Mouse (Mus musculus) embryonic facial prominence, embryonic 14.5 days (tissue): ENCODE measurements around the gene Spats1. TPM values are rescaled to one million over a fixed set of nuclear protein-coding genes. Genes with fewer than 3 reads are reported as not detected.
A peak's percentile ranks its signal among the peaks of the same experiment; 100 is the strongest.

Experiments
- ATAC-seq: fragments of 200-750 bp; cut with Nextera tagmentation; 2 replicates; pipeline ENCODE4 v1.8.0; 2017; ENCODE audit warnings: low read depth, moderate number of reproducible peaks, moderate TSS enrichment
- DNase-seq: peaks from one replicate; pipeline ENCODE4 v3.0.0-alpha.2; 2015; ENCODE audit warnings: low spot score
- H3K27ac ChIP-seq: fragments of 300-500 bp; sonication (generic); replicated peaks from 2 replicates; pipeline ENCODE4 v1.5.1; 2014; ENCODE audit warnings: low read depth, mild to moderate bottlenecking, low read length, moderate library complexity
- H3K27me3 ChIP-seq: fragments of 300-500 bp; sonication (generic); replicated peaks from 2 replicates; pipeline ENCODE4 v1.6.1; 2014; ENCODE audit warnings: low read length; ENCODE audit not compliant: control insufficient read depth, insufficient read depth
- H3K36me3 ChIP-seq: fragments of 300-500 bp; sonication (generic); 2 replicates; pipeline ENCODE4 v1.6.1; 2014; ENCODE audit warnings: low read length, mixed read lengths; ENCODE audit not compliant: control insufficient read depth, insufficient read depth
- H3K4me1 ChIP-seq: fragments of 300-500 bp; sonication (generic); 2 replicates; pipeline ENCODE4 v1.6.1; 2014; ENCODE audit warnings: antibody characterized with exemption, low read length; ENCODE audit not compliant: control insufficient read depth, insufficient read depth
- H3K4me2 ChIP-seq: fragments of 300-500 bp; sonication (generic); 2 replicates; pipeline ENCODE4 v1.6.1; 2014; ENCODE audit warnings: low read depth, mild to moderate bottlenecking, low read length, moderate library complexity, mixed read lengths
- H3K4me3 ChIP-seq: fragments of 300-500 bp; sonication (generic); 2 replicates; pipeline ENCODE4 v1.5.1; 2014; ENCODE audit warnings: low read depth, mild to moderate bottlenecking, low read length
- H3K9ac ChIP-seq: fragments of 300-500 bp; sonication (generic); 2 replicates; pipeline ENCODE4 v1.6.1; 2014; ENCODE audit warnings: low read depth, mild to moderate bottlenecking, low read length, moderate library complexity, mixed read lengths
- H3K9me3 ChIP-seq: fragments of 300-500 bp; sonication (generic); 2 replicates; pipeline ENCODE4 v1.6.1; 2016; ENCODE audit warnings: low read length; ENCODE audit not compliant: control insufficient read depth
- WGBS: fragments of 180-500 bp; shearing (Covaris S2); extraction: QIAGEN DNeasy Blood & Tissue Kit; methylation state at CpG from one replicate; pipeline ENCODE4 v1.1.7; 2014; 5-methylcytosine and 5-hydroxymethylcytosine counted together
- polyA plus RNA-seq: library from polyadenylated mRNA; unstranded; fragments of >200 nt; fragmentation: Nextera tagmentation; extraction: Ambion mirVana; gene quantifications from 2 replicates; pipeline ENCODE4 v1.2.1, GENCODE M21; 2014

The Spats1 gene
- polyA plus RNA-seq, 1 experiment from 2014 or later: 0.95 TPM

DNA sequence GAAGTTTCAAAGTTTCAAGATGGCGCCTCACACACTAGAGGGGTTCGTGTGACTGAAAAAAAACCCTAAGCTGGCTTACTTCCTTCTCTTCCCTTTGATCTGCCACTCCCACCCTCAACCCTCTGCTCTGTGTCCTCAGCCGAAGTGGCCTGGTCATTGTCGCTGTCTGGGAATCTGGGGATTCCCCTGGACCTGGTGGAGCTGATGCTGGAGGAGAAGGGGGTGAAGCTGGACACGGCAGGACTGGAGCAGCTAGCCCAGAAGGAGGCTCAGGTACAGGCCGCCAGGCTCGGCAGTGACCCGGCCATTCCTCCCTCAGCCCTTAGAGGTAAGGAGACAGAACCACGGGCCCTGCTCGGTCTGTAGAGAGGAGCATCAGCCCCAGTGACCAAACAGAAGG lies 40.6 kb upstream of the Spats1 start:
- no peak overlapping the region for H3K4me3 ChIP-seq
- H3K27me3 ChIP-seq: no peaks in the 10 kb centered on the region
- H3K4me2 ChIP-seq: no peak overlapping the region
- ATAC-seq (no peak), DNase-seq (no peak)
- WGBS: 89% methylated on average over 9 of the region's 10 CpGs
- H3K9me3 ChIP-seq: no peaks in the 10 kb centered on the region
- peaks cover 18% of the 10 kb centered on the region; the same call in 1 of the 2 replicates for H3K36me3 ChIP-seq
- H3K4me1 ChIP-seq: no peaks in the 10 kb centered on the region
- H3K27ac ChIP-seq: no peak overlapping the region
- no peak overlapping the region for H3K9ac ChIP-seq

DNA sequence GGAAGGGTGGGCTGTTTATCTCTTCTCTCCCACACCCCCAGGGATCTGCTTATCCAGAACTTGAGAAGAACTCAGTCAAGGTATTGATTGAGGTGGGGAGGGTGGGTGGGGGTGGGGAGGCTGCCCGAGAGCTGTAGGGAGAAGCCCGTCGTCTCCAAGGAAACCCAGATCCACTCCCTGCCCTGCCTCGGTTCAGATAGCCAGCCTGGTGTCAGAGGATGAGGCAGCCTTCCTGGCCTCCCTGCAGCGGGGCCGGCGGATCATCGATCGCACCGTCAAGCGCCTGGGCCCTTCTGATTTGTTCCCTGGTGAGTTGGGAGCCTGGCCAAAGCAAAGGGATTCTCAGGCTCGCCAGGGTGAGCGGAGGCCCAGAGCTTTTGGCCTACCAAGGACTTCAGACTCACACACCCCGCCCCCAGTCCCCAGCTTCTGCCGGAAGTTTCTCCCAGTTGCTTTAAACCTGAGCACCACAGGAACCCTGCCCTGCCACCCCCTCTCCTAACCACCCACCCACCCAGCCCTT lies 40.0 kb upstream of the Spats1 start:
- no peaks in the 10 kb centered on the region for H3K4me1 ChIP-seq
- no peaks in the 10 kb centered on the region for H3K27me3 ChIP-seq
- H3K4me3 ChIP-seq: no peak overlapping the region
- no peak for DNase-seq
- no peaks in the 10 kb centered on the region for H3K9me3 ChIP-seq
- H3K36me3 ChIP-seq: peaks cover 21% of the 10 kb centered on the region; the same call in 1 of the 2 replicates
- ATAC-seq: no peak
- H3K9ac ChIP-seq: no peak overlapping the region
- 62% methylated on average over 15 of the region's 15 CpGs for WGBS
- no peak overlapping the region for H3K27ac ChIP-seq
- no peak overlapping the region for H3K4me2 ChIP-seq

DNA sequence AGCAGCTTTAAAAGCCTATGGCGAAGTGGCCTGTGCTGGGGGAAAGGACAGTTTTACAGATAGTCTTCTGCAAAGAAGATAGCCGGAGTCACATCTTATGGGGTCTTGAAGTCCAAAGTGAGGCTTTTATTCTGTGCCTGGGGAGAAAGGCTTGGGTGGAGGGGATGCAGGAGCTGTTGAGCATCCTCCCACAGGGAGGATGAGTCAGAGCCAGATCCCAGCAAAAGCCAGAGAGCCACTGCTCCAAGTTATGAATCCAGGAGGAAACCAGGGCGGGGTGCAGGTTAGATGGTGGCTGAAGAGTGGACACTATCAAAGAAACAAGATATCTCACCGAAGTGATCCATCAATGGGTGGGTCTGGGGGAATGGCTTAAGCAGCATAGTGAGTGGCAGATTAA lies 36.5 kb upstream of the Spats1 start:
- Histone ChIP-seq H3K4me1 (peaks cover 5% of the 10 kb centered on the region; the same call in 1 of the 2 replicates), H3K4me3 (no peak overlapping the region), H3K9me3 (no peaks in the 10 kb centered on the region), H3K36me3 (peaks cover 19% of the 10 kb centered on the region; the same call in 1 of the 2 replicates), H3K4me2 (no peak overlapping the region), H3K27me3 (no peaks in the 10 kb centered on the region), H3K27ac (no peak overlapping the region), H3K9ac (no peak overlapping the region)
- 90% methylated on average over 4 of the region's 4 CpGs for WGBS
- no peak for DNase-seq
- no peak for ATAC-seq

DNA sequence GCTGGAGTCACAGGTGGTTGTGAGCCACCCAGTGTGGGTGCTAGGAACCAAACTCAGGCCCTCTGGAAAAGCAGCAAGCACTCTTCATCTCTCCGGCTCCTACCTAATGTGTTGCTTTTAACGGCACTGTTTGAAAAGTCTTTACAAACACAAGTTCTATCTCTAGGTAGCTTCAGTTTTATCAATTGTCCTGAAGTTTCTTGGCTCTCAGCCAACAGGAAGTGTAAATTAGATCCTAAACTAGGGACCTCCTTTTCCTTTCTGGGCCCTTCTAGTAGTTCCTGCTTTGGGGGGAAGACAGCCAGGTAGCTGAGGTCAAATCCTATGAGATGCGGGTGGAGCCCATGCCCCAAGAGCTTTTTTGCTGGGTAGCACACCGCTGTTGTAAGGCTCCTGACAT lies 35.7 kb upstream of the Spats1 start:
- Histone ChIP-seq H3K27me3 (no peaks in the 10 kb centered on the region), H3K4me3 (no peak overlapping the region), H3K27ac (no peak overlapping the region), H3K36me3 (peaks cover 18% of the 10 kb centered on the region; the same call in 1 of the 2 replicates), H3K9ac (no peak overlapping the region), H3K9me3 (no peaks in the 10 kb centered on the region), H3K4me1 (peaks cover 5% of the 10 kb centered on the region; the same call in 1 of the 2 replicates), H3K4me2 (no peak overlapping the region)
- 89% methylated on average over 4 of the region's 4 CpGs for WGBS
- no peak for DNase-seq
- ATAC-seq: no peak

DNA sequence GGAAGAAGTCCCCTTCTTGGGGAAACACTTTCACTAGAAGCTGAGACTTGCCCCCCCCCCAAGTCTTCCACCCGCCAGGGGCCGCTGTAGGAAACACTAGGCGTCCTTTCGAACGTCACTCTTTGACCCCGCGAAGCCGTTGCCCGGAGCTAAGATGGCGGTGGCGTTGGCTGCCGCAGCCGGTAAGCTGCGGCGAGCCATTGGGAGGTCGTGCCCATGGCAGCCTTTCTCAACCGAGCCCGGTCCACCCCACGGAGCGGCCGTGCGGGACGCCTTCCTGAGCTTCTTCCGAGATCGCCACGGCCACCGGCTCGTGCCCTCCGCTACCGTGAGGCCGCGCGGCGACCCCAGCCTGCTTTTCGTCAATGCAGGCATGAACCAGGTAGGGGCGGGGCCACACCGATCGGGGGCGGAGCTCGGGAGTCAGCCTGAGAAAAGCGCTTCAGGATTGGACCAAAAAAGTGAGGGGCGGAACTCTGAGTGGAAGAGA lies 31.5 kb upstream of the Spats1 start, which contains the start of gene Aars2:
Gene Aars2 (plus strand): TSS at position 142 of the 490 bp plus-strand sequence.
- H3K4me3 ChIP-seq: peak within 1 kb of the TSS; percentile 77
- H3K27me3 ChIP-seq: no peaks in the 10 kb centered on the region
- ATAC-seq (peak; percentile 96), DNase-seq (peak; percentile 96)
- H3K9ac ChIP-seq: peak within 1 kb of the TSS; percentile 79
- peaks cover 18% of the 10 kb centered on the region; the same call in 1 of the 2 replicates for H3K36me3 ChIP-seq
- no peaks in the 10 kb centered on the region for H3K9me3 ChIP-seq
- H3K4me1 ChIP-seq: peaks cover 5% of the 10 kb centered on the region; the same call in 1 of the 2 replicates
- peak within 1 kb of the TSS; percentile 50 for H3K4me2 ChIP-seq
- WGBS: under 1% methylated on average over 41 of the region's 42 CpGs
- H3K27ac ChIP-seq: peak within 1 kb of the TSS; percentile 84

DNA sequence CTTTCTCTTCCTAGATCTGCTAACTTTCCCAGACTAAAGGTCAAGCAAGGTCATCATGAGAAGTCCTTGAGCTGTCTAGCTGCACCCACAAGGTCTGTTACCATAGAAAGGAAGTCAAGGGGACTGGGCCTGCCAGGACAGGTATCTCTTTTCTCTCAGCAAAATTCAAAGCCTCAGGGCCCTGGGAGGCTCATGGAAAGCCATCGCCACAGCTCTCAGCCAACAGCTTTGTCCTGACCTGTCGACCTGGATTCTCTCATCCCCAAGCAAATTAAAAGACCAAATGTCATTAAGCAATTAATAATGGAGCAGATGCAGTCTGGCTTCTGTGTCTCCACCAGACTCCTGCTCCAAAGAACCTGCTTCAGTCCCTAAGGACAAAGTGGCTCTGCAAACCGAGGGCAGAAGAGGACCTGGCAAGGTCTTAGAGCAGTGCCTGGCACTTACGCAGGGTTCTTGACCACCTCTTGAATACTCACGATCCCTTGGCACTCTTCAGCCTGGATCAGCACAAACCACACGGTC lies 30.8 kb upstream of the Spats1 start:
- ATAC-seq (no peak), DNase-seq (no peak)
- Histone ChIP-seq H3K4me2 (peak overlapping the region; percentile 27), H3K4me3 (no peak overlapping the region), H3K27me3 (no peaks in the 10 kb centered on the region), H3K36me3 (peaks cover 18% of the 10 kb centered on the region; the same call in 1 of the 2 replicates), H3K4me1 (peaks cover 5% of the 10 kb centered on the region; the same call in 1 of the 2 replicates), H3K9me3 (no peaks in the 10 kb centered on the region), H3K27ac (no peak overlapping the region), H3K9ac (0 out of 2 replicates have a peak overlapping the region, but pooled peaks have one; percentile 79)
- WGBS: 66% methylated on average over 6 of the region's 6 CpGs

DNA sequence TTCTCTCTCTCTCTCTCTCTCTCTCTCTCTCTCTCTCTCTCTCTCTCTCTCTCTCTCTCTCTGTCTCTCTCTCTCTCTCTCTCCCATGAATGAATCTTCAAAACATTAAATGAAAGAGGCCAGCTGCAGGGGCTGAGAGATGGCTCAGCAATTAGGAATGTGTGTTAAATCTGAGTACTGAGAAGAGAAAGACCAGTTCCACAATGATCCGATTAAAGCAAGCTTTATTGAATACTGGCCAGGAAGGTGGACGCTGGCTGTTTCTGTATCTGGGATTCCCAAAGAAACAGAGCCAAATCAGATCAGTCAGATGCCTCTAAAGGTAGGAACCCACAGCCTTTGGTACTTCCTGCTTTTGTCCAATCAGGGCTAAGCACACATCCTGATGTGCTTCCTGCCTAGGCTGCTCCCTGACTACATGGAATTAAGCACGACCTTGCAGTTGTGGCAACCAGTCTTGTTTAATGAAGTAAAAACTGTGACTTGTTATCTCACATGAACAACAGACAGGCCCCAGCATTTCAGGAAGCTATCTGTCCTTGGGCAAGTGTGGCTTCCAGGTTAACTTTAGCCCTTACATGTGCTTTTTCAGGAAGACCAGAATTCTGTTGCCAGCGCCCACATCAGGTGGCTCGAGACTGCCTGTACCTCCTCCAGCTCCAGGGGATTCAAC lies 28.2 kb upstream of the Spats1 start:
- no peaks in the 10 kb centered on the region for H3K27me3 ChIP-seq
- WGBS: 54% methylated on average over 5 of the region's 5 CpGs
- no peak overlapping the region for H3K9ac ChIP-seq
- DNase-seq (no peak), ATAC-seq (no peak)
- H3K4me1 ChIP-seq: peaks cover 5% of the 10 kb centered on the region; the same call in 1 of the 2 replicates
- no peaks in the 10 kb centered on the region for H3K9me3 ChIP-seq
- 0 out of 2 replicates have a peak, but pooled peaks cover 2% of the 10 kb centered on the region for H3K36me3 ChIP-seq
- no peak overlapping the region for H3K27ac ChIP-seq
- H3K4me2 ChIP-seq: no peak overlapping the region
- no peak overlapping the region for H3K4me3 ChIP-seq

DNA sequence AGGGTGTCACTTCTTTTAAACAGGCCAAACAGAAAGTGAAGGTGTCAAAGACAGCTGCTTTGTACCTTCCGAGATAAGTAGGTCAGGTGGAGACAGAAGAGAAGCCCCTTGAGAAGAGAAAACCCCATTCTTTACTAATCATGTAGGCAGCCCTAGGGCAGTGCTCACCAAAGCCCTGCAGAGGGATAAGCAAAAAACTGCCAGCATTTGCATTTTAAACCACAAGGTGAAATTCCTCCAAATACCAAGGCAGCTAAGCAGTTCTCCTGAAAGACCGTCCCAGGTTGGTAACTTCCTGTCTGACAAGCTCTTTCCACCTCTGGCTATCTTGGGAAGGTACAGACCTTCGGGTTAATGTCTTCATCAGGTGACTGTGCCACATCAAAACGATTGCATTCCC lies 27.1 kb upstream of the Spats1 start:
- Histone ChIP-seq H3K27ac (no peak overlapping the region), H3K27me3 (no peaks in the 10 kb centered on the region), H3K9me3 (no peaks in the 10 kb centered on the region), H3K4me1 (peaks cover 2% of the 10 kb centered on the region; the same call in 1 of the 2 replicates), H3K4me3 (no peak overlapping the region), H3K9ac (no peak overlapping the region), H3K36me3 (no peaks in the 10 kb centered on the region), H3K4me2 (no peak overlapping the region)
- no peak for ATAC-seq
- no peak for DNase-seq
- WGBS: 51% methylated on average over 4 of the region's 4 CpGs
